Mouse (Mus musculus) liver, postnatal 0 days (tissue): ENCODE data around the gene Fam196a.

Experiments used
- CTCF ChIP-seq: sonication (generic); IDR thresholded peaks from 2 replicates; pipeline ENCODE4 v1.5.1; 2016; ENCODE audit warnings: antibody characterized with exemption, low read depth
- EP300 ChIP-seq: IDR thresholded peaks from 2 replicates; pipeline ENCODE4 v1.6.1; 2016; ENCODE audit warnings: antibody characterized with exemption, low read depth, mild to moderate bottlenecking

DNA sequence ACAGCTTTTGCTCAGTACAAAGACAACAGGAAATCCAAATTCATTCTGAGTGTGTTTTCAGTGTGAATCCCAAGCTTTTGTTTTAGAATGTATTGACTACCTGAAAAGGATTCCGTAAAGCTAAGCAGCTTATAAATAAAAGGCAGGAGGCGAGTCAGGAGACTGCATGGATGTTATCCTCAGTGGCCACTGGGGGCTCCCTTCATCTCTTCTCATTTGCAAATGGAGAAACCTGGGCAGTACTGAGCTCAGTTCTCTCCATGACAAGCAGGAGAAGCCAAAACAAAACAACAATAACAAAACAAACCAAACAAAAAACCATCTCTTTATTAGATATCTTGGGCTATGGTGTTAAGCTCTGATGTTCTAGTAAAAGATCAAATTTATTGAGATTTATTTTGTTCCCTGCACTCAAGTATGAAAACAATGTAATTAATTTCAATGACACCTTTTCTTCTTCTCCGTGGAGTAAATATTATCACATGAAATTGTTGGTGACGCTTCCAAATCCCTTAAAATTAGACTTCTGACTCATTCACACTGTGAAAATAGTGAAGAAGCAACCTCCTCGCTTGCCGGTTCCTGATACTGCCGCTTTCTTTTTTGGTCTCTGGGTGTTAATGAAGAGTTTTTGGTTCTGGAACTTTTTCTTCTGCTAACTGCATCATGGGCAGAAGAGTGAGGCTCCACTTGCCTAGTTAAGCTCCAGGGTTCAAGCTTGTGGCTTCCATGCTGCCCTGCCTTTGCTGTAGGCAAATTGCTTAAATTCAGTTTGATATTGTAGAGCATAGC is 7.9 kb upstream of the Fam196a start:
- TF ChIP-seq CTCF (peak; percentile 27; the same call in 1 of the 2 replicates), EP300 (no peak)
